Mouse (Mus musculus) hindbrain, embryonic 16.5 days (tissue): ENCODE results near the gene Leprot. TPM values are rescaled to one million over a fixed set of nuclear protein-coding genes. Genes with fewer than 3 reads are reported as not detected.

Experiments
- ATAC-seq: fragments of 200-750 bp; cut with Nextera tagmentation; 2 replicates; pipeline ENCODE4 v1.8.0; 2017; ENCODE audit warnings: moderate TSS enrichment, moderate library complexity
- H3K27ac ChIP-seq: fragments of 300-500 bp; sonication (generic); 2 replicates; pipeline ENCODE4 v1.5.1; 2014; ENCODE audit warnings: low read depth, mild to moderate bottlenecking, control low read depth, low read length, moderate library complexity
- H3K27me3 ChIP-seq: fragments of 300-500 bp; sonication (generic); replicated peaks from 2 replicates; pipeline ENCODE4 v1.6.1; 2014; ENCODE audit warnings: low read length; ENCODE audit not compliant: control insufficient read depth, insufficient read depth
- H3K36me3 ChIP-seq: fragments of 300-500 bp; sonication (generic); 2 replicates; pipeline ENCODE4 v1.6.1; 2014; ENCODE audit warnings: mild to moderate bottlenecking, low read length, moderate library complexity, mixed read lengths; ENCODE audit not compliant: control insufficient read depth, insufficient read depth
- H3K4me1 ChIP-seq: fragments of 300-500 bp; sonication (generic); 2 replicates; pipeline ENCODE4 v1.6.1; 2014; ENCODE audit warnings: low read depth, low read length; ENCODE audit not compliant: control insufficient read depth, insufficient read depth
- H3K4me2 ChIP-seq: fragments of 300-500 bp; sonication (generic); 2 replicates; pipeline ENCODE4 v1.6.1; 2014; ENCODE audit warnings: mild to moderate bottlenecking, low read length, control low read depth, moderate library complexity
- H3K4me3 ChIP-seq: fragments of 300-500 bp; sonication (generic); 2 replicates; pipeline ENCODE4 v1.5.1; 2014; ENCODE audit warnings: mild to moderate bottlenecking, low read length, control low read depth, moderate library complexity
- H3K9ac ChIP-seq: fragments of 300-500 bp; sonication (generic); 2 replicates; pipeline ENCODE4 v1.6.1; 2014; ENCODE audit warnings: low read depth, mild to moderate bottlenecking, control low read depth, low read length, moderate library complexity
- H3K9me3 ChIP-seq: fragments of 300-500 bp; sonication (generic); 2 replicates; pipeline ENCODE4 v1.6.1; 2014; ENCODE audit warnings: mild to moderate bottlenecking, low read length, moderate library complexity; ENCODE audit not compliant: control insufficient read depth
- whole genome bisulfite sequencing: fragments of 180-500 bp; shearing (Covaris S2); extraction: QIAGEN DNeasy Blood & Tissue Kit; methylation state at CpG from one replicate; pipeline ENCODE4 v1.1.7; 2014; 5-methylcytosine and 5-hydroxymethylcytosine counted together
- polyA plus RNA-seq: library from polyadenylated mRNA; unstranded; fragments of >200 nt; fragmentation: Nextera tagmentation; extraction: Ambion mirVana; gene quantifications from 2 replicates; pipeline ENCODE4 v1.2.1, GENCODE M21; 2015

Gene Leprot
- polyA plus RNA-seq, 1 experiment from 2014 or later, result 89.6 TPM

GRCm38 (mm10) chr4:101699423-101699822 lies 51.9 kb downstream of the Leprot start:
- H3K27me3 ChIP-seq, result no peaks in the 10 kb centered on the region
- WGBS, result 70% methylated on average over 1 of the region's 1 CpGs
- H3K36me3 ChIP-seq, result no peaks in the 10 kb centered on the region
- H3K4me3 ChIP-seq, result no peak overlapping the region
- H3K4me1 ChIP-seq, result no peaks in the 10 kb centered on the region
- H3K4me2 ChIP-seq, result no peak overlapping the region
- H3K9me3 ChIP-seq, result no peaks in the 10 kb centered on the region
- H3K27ac ChIP-seq, result no peak overlapping the region
- ATAC-seq, result no peak
- no peak overlapping the region for H3K9ac ChIP-seq

GRCm38 (mm10) chr4:101700892-101701640 lies 53.5 kb downstream of the Leprot start:
- H3K4me3 ChIP-seq, result no peak overlapping the region
- no peak overlapping the region for H3K27ac ChIP-seq
- H3K36me3 ChIP-seq, result no peaks in the 10 kb centered on the region
- no peaks in the 10 kb centered on the region for H3K27me3 ChIP-seq
- H3K9ac ChIP-seq, result no peak overlapping the region
- no peaks in the 10 kb centered on the region for H3K9me3 ChIP-seq
- ATAC-seq, result no peak
- WGBS, result 89% methylated on average over 14 of the region's 14 CpGs
- H3K4me2 ChIP-seq, result no peak overlapping the region
- no peaks in the 10 kb centered on the region for H3K4me1 ChIP-seq

GRCm38 (mm10) chr4:101705325-101705724 lies 57.8 kb downstream of the Leprot start:
- Histone ChIP-seq H3K27ac (no peak overlapping the region), H3K4me3 (no peak overlapping the region), H3K27me3 (no peaks in the 10 kb centered on the region), H3K9ac (no peak overlapping the region), H3K4me1 (no peaks in the 10 kb centered on the region), H3K36me3 (no peaks in the 10 kb centered on the region), H3K4me2 (no peak overlapping the region), H3K9me3 (no peaks in the 10 kb centered on the region)
- ATAC-seq, result no peak
- WGBS, result 84% methylated on average over 9 of the region's 9 CpGs

GRCm38 (mm10) chr4:101707234-101707633 lies 59.7 kb downstream of the Leprot start:
- no peak for ATAC-seq
- no peaks in the 10 kb centered on the region for H3K4me1 ChIP-seq
- H3K9me3 ChIP-seq, result no peaks in the 10 kb centered on the region
- WGBS, result 62% methylated on average over 2 of the region's 2 CpGs
- H3K4me3 ChIP-seq, result no peak overlapping the region
- H3K36me3 ChIP-seq, result no peaks in the 10 kb centered on the region
- H3K9ac ChIP-seq, result no peak overlapping the region
- no peaks in the 10 kb centered on the region for H3K27me3 ChIP-seq
- no peak overlapping the region for H3K27ac ChIP-seq
- H3K4me2 ChIP-seq, result no peak overlapping the region

GRCm38 (mm10) chr4:101707953-101708352 lies 60.4 kb downstream of the Leprot start:
- Histone ChIP-seq H3K27me3 (no peaks in the 10 kb centered on the region), H3K36me3 (no peaks in the 10 kb centered on the region), H3K4me3 (no peak overlapping the region), H3K9ac (no peak overlapping the region), H3K27ac (no peak overlapping the region), H3K4me2 (no peak overlapping the region), H3K4me1 (no peaks in the 10 kb centered on the region), H3K9me3 (no peaks in the 10 kb centered on the region)
- no peak for ATAC-seq
- WGBS, result 88% methylated on average over 3 of the region's 3 CpGs

Other genes with a start within 250 kb of the Leprot start
- gene Ak4, start 228.4 kb upstream of the Leprot start, polyA plus RNA-seq, result 12.6 and 12.9 TPM in 2 replicates
- gene Dnajc6, start 151.1 kb upstream of the Leprot start, polyA plus RNA-seq, result 66.1 and 68.1 TPM in 2 replicates
- gene Lepr, start 69.7 kb downstream of the Leprot start, polyA plus RNA-seq, result 4.1 and 5.0 TPM in 2 replicates
- not detected in 2 replicates for gene B020004J07Rik, start 196.3 kb downstream of the Leprot start, polyA plus RNA-seq
- not detected in 2 replicates for gene C130073F10Rik, start 246.1 kb downstream of the Leprot start, polyA plus RNA-seq